Mouse (Mus musculus) E14TG2a.4 (cell line): ENCODE results near the gene Nos1ap.

Experiments used
- CTCF ChIP-seq: conservative IDR thresholded peaks from 2 replicates; pipeline ENCODE4 v1.5.1; 2014; ENCODE audit warnings: low read length
- NANOG ChIP-seq: IDR thresholded peaks from 2 replicates; pipeline ENCODE4 v1.6.1; 2014; ENCODE audit warnings: borderline replicate concordance, low read length, mixed read lengths
- POU5F1 ChIP-seq: IDR thresholded peaks from 2 replicates; pipeline ENCODE4 v1.6.1; 2014; ENCODE audit warnings: low read length, borderline replicate concordance

DNA sequence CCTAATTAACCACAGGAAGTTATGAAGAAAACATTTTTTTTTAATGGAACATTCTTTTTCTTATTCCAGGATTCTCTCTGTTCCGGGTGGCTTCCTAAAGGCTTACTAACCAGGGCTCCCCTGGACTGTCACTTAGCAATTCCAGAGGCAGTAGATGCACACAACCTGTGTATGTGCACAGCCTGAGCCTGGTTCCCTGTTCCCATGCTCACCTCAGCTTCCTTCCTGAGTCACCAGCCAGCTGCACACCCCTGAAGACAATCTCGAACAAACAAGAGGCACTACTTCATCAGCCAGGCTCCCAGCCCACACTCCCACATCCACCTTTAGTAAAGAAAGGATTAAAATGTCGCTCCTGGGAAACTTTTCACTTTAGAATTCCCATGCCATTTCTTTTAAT lies 144.2 kb downstream of the Nos1ap start:
- TF ChIP-seq CTCF = no peak
- no peak for TF ChIP-seq POU5F1
- no peak for TF ChIP-seq NANOG
